ENCODE assay signal across 9 mouse cellular contexts in genomic region chr9:65140491-65140890, GRCm38 (mm10). TPM values are rescaled to one million over a fixed set of nuclear protein-coding genes. Genes with fewer than 3 reads are reported as not detected.
DNase-seq lines count a peak whose midpoint lies in the region; ATAC-seq and TF ChIP-seq lines count a peak whose summit lies in the region.
"Had no signal": no experiment of that assay in that cellular context is flagged by ENCODE, and none has a peak within 500 bp of the region (broad histone marks: within the 10 kb centered on the region; RNA-seq: fewer than 3 reads in every experiment).

No protein-coding gene starts in this region.

- peak overlapping the region; percentile 74 for H3K4me3 ChIP-seq in kidney, postnatal 0 days (replicated peaks; ENCODE audit: low read depth, low read length)
- H3K4me3 ChIP-seq in embryonic fibroblast, embryonic 13.5 days (ENCODE audit: insufficient read depth, low read length), result peak overlapping the region; percentile 13
- H3K4me3 ChIP-seq in limb, embryonic 11.5 days (ENCODE audit: low read depth, low read length), result peak overlapping the region; percentile 85
- H3K4me3 ChIP-seq in neural tube, embryonic 14.5 days (ENCODE audit: low read depth, low read length), result peak overlapping the region; percentile 89

- H3K27me3 ChIP-seq in kidney, postnatal 0 days (ENCODE audit: insufficient read depth, low read length), result peaks cover 3% of the 10 kb centered on the region; the same call in 1 of the 2 replicates
- H3K27me3 ChIP-seq in limb, embryonic 11.5 days (ENCODE audit: control insufficient read depth, insufficient read depth, low read length), result no peaks in the 10 kb centered on the region
- no peaks in the 10 kb centered on the region for H3K27me3 ChIP-seq in neural tube, embryonic 14.5 days (ENCODE audit: control insufficient read depth, insufficient read depth, low read length)

- no peaks in the 10 kb centered on the region for H3K9me3 ChIP-seq in kidney, postnatal 0 days (replicated peaks; ENCODE audit: low read length)
- H3K9me3 ChIP-seq in limb, embryonic 11.5 days (ENCODE audit: control insufficient read depth, low read length), result no peaks in the 10 kb centered on the region
- no peaks in the 10 kb centered on the region for H3K9me3 ChIP-seq in neural tube, embryonic 14.5 days (ENCODE audit: control insufficient read depth, low read length)

- H3K27ac ChIP-seq in kidney, postnatal 0 days, result no peak overlapping the region
- H3K27ac ChIP-seq in embryonic fibroblast, embryonic 13.5 days (ENCODE audit: insufficient read depth, low read length), result no peak overlapping the region
- peak overlapping the region; percentile 91 for H3K27ac ChIP-seq in limb, embryonic 11.5 days (replicated peaks; ENCODE audit: low read depth, low read length)
- H3K27ac ChIP-seq in neural tube, embryonic 14.5 days (ENCODE audit: low read depth, low read length), result peak overlapping the region; percentile 95; the same call in 1 of the 2 replicates

- no peak for TF ChIP-seq CTCF in kidney, postnatal 0 days (IDR thresholded peaks at IDR 0.05; ENCODE audit: low read depth)
- no peak for TF ChIP-seq CTCF in embryonic fibroblast, embryonic 13.5 days (IDR thresholded peaks at IDR 0.05; ENCODE audit: borderline replicate concordance, insufficient read depth, low read length)

- WGBS in kidney, postnatal 0 days, result 2% methylated on average over 8 of the region's 8 CpGs
- 3% methylated on average over 8 of the region's 8 CpGs for WGBS in limb, embryonic 11.5 days
- 5% methylated on average over 8 of the region's 8 CpGs for WGBS in neural tube, embryonic 14.5 days

- DNase-seq in kidney, postnatal 0 days (ENCODE audit: low spot score), result peak; percentile 14
- no peak for DNase-seq in kidney, postnatal 25 days
- DNase-seq in limb, embryonic 11.5 days (ENCODE audit: low spot score), result peak; percentile 41
- DNase-seq in frontal cortex, postnatal 14 days (ENCODE audit: low spot score in 2 of 2), result no peak
- DNase-seq in spleen, postnatal 4 days (ENCODE audit: low spot score in 2 of 2), result no peak

- no peak for ATAC-seq in kidney, postnatal 0 days (replicated peaks; ENCODE audit: low FRiP score, low read depth)
- no peak for ATAC-seq in limb, embryonic 11.5 days (ENCODE audit: insufficient number of reproducible peaks, low FRiP score, low TSS enrichment, low read depth)
- no peak for ATAC-seq in neural tube, embryonic 14.5 days (ENCODE audit: low read depth)
- no peak for ATAC-seq in CD4-positive, CD25-positive, alpha-beta regulatory T cell, adult 4 months

- H3K36me3 ChIP-seq in kidney, postnatal 0 days (ENCODE audit: insufficient read depth, low read length), result no peaks in the 10 kb centered on the region
- H3K36me3 ChIP-seq in limb, embryonic 11.5 days (ENCODE audit: control insufficient read depth, insufficient read depth, low read length), result no peaks in the 10 kb centered on the region
- H3K36me3 ChIP-seq in neural tube, embryonic 14.5 days (ENCODE audit: control insufficient read depth, insufficient read depth, low read length), result peaks cover 6% of the 10 kb centered on the region; the same call in 1 of the 2 replicates

- TF ChIP-seq POLR2A in embryonic fibroblast, embryonic 13.5 days (IDR thresholded peaks at IDR 0.05; ENCODE audit: low read depth, low read length), result no peak

- peaks cover 14% of the 10 kb centered on the region; the same call in 1 of the 2 replicates for H3K4me1 ChIP-seq in kidney, postnatal 0 days (replicated peaks; ENCODE audit: insufficient read depth, low read length)
- 0 out of 2 replicates have a peak, but pooled peaks cover 3% of the 10 kb centered on the region for H3K4me1 ChIP-seq in embryonic fibroblast, embryonic 13.5 days (ENCODE audit: control insufficient read depth, insufficient read depth, low read length)
- H3K4me1 ChIP-seq in limb, embryonic 11.5 days (ENCODE audit: control insufficient read depth, insufficient read depth, low read length), result peaks cover 18% of the 10 kb centered on the region
- peaks cover 16% of the 10 kb centered on the region for H3K4me1 ChIP-seq in neural tube, embryonic 14.5 days (ENCODE audit: control insufficient read depth, insufficient read depth, low read length)

- peak overlapping the region; percentile 73 for H3K9ac ChIP-seq in kidney, postnatal 0 days (ENCODE audit: low read depth, low read length)
- peak overlapping the region; percentile 92 for H3K9ac ChIP-seq in limb, embryonic 11.5 days (ENCODE audit: low read length)
- peak overlapping the region; percentile 91 for H3K9ac ChIP-seq in neural tube, embryonic 14.5 days (replicated peaks; ENCODE audit: low read depth, low read length)

- peak overlapping the region; percentile 99 for H3K4me2 ChIP-seq in kidney, postnatal 0 days (ENCODE audit: low read length)
- H3K4me2 ChIP-seq in limb, embryonic 11.5 days (ENCODE audit: low read depth, severe bottlenecking), result peak overlapping the region; percentile 87
- H3K4me2 ChIP-seq in neural tube, embryonic 14.5 days (ENCODE audit: low read depth, low read length), result peak overlapping the region; percentile 90

RNA-seq across cellular contexts. Expression of gene Igdcc3, which starts 0.5 kb away (rescaled TPM):
- 2.2 and 2.4 TPM in 2 replicates for polyA plus RNA-seq in kidney, postnatal 0 days (2015; fragmentation: Nextera tagmentation; extraction: Ambion mirVana)
- not detected in 2 replicates for polyA plus RNA-seq in embryonic fibroblast, embryonic 13.5 days (2011; ENCODE audit: insufficient read length, low read depth, missing spikeins)
- polyA plus RNA-seq in limb, embryonic 11.5 days (2014; fragmentation: Nextera tagmentation; extraction: Ambion mirVana), result 44.5 and 46.2 TPM in 2 replicates
- polyA plus RNA-seq in neural tube, embryonic 14.5 days (2014; fragmentation: Nextera tagmentation; extraction: Ambion mirVana), result 9.9 and 10.1 TPM in 2 replicates
- not detected for polyA plus RNA-seq in CD4-positive, CD25-positive, alpha-beta regulatory T cell, adult 4 months (2017; shearing (Covaris generic))
- polyA plus RNA-seq: Patski had no signal

RNA-seq across cellular contexts. Expression of gene Igdcc4, which starts 39.2 kb away (rescaled TPM):
- polyA plus RNA-seq in kidney, postnatal 0 days (2015; fragmentation: Nextera tagmentation; extraction: Ambion mirVana), result 4.9 and 5.2 TPM in 2 replicates
- polyA plus RNA-seq in embryonic fibroblast, embryonic 13.5 days (2011; ENCODE audit: insufficient read length, low read depth, missing spikeins), result 25.1 and 42.1 TPM in 2 replicates
- 13.5 and 15.0 TPM in 2 replicates for polyA plus RNA-seq in limb, embryonic 11.5 days (2014; fragmentation: Nextera tagmentation; extraction: Ambion mirVana)
- polyA plus RNA-seq in neural tube, embryonic 14.5 days (2014; fragmentation: Nextera tagmentation; extraction: Ambion mirVana), result 15.6 and 19.4 TPM in 2 replicates
- under 1 TPM in 1 of 2 experiments, not detected in 1; 0.05 TPM for polyA plus RNA-seq in CD4-positive, CD25-positive, alpha-beta regulatory T cell, adult 4 months (2017; shearing (Covaris generic))

RNA-seq across cellular contexts. Expression of gene Parp16, which starts 54.7 kb away (rescaled TPM):
- polyA plus RNA-seq in kidney, postnatal 0 days (2015; fragmentation: Nextera tagmentation; extraction: Ambion mirVana), result 8.4 and 8.6 TPM in 2 replicates
- 1.5 and 2.7 TPM in 2 replicates for polyA plus RNA-seq in embryonic fibroblast, embryonic 13.5 days (2011; ENCODE audit: insufficient read length, low read depth, missing spikeins)
- 7.2 and 8.2 TPM in 2 replicates for polyA plus RNA-seq in limb, embryonic 11.5 days (2014; fragmentation: Nextera tagmentation; extraction: Ambion mirVana)
- polyA plus RNA-seq in neural tube, embryonic 14.5 days (2014; fragmentation: Nextera tagmentation; extraction: Ambion mirVana), result 5.3 and 6.7 TPM in 2 replicates
- polyA plus RNA-seq in CD4-positive, CD25-positive, alpha-beta regulatory T cell, adult 4 months (2017; shearing (Covaris generic)), result 1 to 10 TPM; 6.4 to 7.5 TPM

Comparison
In these comparisons a context has a peak if more than half of its experiments do, and no peak if none do; other contexts are left out.
1. DNase-seq: peak in kidney, postnatal 0 days (single experiment) and limb, embryonic 11.5 days (single experiment); none in kidney, postnatal 25 days (0 of 2), frontal cortex, postnatal 14 days (0 of 2) and spleen, postnatal 4 days (0 of 2).
2. H3K27ac ChIP-seq: peak in limb, embryonic 11.5 days (single experiment) and neural tube, embryonic 14.5 days (single experiment); none in kidney, postnatal 0 days (single experiment) and embryonic fibroblast, embryonic 13.5 days (single experiment).
3. H3K4me3 ChIP-seq: peak in every context shown above with its lines; median percentile 89 in neural tube, embryonic 14.5 days; 85 in limb, embryonic 11.5 days; 74 in kidney, postnatal 0 days; 13 in embryonic fibroblast, embryonic 13.5 days.
4. Peak in every context shown above with its lines, with median percentiles within 50 percentile points of each other: H3K4me2 ChIP-seq and H3K9ac ChIP-seq.